Mouse (Mus musculus) adrenal gland, postnatal 25 days (tissue): ENCODE results near the gene Otc. TPM values are rescaled to one million over a fixed set of nuclear protein-coding genes. Genes with fewer than 3 reads are reported as not detected.

ENCODE experiments used
- total RNA-seq: library from RNA; stranded (reverse); gene quantifications from 2 replicates; pipeline ENCODE4 v1.2.3, GENCODE M21; 2021

Gene Otc
- total RNA-seq, 1 experiment from 2014 or later, result not detected

Other genes with a start within 250 kb of the Otc start
- gene Srpx, start 134.6 kb upstream of the Otc start, total RNA-seq, result 2.1 and 3.4 TPM in 2 replicates
- gene Rpgr, start 35.4 kb upstream of the Otc start, total RNA-seq, result 5.8 and 7.1 TPM in 2 replicates
- gene Tspan7, start 232.9 kb downstream of the Otc start, total RNA-seq, result 56.9 and 71.2 TPM in 2 replicates